Mouse (Mus musculus): ENCODE results near the gene Foxo3. TPM values are rescaled to one million over a fixed set of nuclear protein-coding genes. Genes with fewer than 3 reads are reported as not detected.

The Foxo3 gene
- polyA plus RNA-seq, 2 experiments, result 10.8 to 16.6 TPM

DNA sequence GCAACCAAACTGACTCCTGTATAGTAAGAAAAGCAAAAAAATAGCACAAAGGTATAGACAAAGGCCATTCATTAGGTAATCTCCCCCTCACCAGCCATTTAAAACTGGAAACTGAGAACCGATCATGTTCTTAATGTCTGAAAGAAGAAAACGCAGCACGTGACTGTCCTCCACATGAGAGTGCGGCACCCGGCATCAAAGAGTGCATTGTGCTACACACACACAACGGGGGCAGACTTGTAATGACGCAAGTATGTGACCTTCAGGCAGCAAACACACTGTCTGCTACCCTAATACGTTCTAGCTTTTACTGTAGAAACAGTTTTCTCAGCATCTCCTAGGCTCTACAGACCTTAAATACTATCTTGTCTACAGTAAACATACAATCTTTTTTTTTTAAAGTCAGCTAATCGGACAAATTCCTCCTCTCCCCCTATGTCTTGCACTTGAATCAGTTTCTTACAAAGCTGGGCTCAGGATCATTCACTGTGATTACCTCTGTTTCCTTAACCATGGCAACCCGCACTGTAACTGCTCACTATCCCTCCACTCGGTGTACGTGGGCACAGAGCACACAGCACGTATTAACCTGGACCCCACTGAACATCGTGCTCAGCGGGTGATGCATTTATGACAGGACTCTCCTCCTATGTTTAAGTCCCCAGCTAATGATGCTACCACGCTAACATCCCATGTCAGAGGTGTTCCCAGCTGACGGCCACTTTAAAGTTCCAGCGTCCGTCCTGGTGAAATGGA is 55.2 kb downstream of the Foxo3 start:
- no peak for ATAC-seq (ENCODE audit: low FRiP score, low read depth)
- H3K4me1 ChIP-seq (ENCODE audit: control insufficient read depth, insufficient read depth, low read length), result peaks cover 23% of the 10 kb centered on the region
- 72% methylated on average over 19 of the region's 19 CpGs for WGBS
- no peaks in the 10 kb centered on the region for H3K9me3 ChIP-seq (ENCODE audit: control insufficient read depth, low read length)
- no peak overlapping the region for H3K4me2 ChIP-seq (replicated peaks; ENCODE audit: low read depth, low read length, severe bottlenecking)
- TF ChIP-seq POLR2A (IDR thresholded peaks at IDR 0.05; ENCODE audit: borderline replicate concordance, extremely low read depth, insufficient read depth, insufficient read length), result no peak
- H3K9ac ChIP-seq (ENCODE audit: low read depth, low read length, severe bottlenecking), result no peak overlapping the region
- H3K4me3 ChIP-seq (replicated peaks; ENCODE audit: low read length), result no peak overlapping the region
- no peaks in the 10 kb centered on the region for H3K27me3 ChIP-seq (ENCODE audit: control insufficient read depth, insufficient read depth, low read length)
- H3K27ac ChIP-seq (replicated peaks; ENCODE audit: low read depth, low read length), result no peak overlapping the region
- no peaks in the 10 kb centered on the region for H3K36me3 ChIP-seq (ENCODE audit: control insufficient read depth, insufficient read depth, low read length)
- no peak for DNase-seq (ENCODE audit: low spot score)

GRCm38 (mm10) chr10:42220418-42220952 is 56.1 kb downstream of the Foxo3 start:
- H3K4me1 ChIP-seq (ENCODE audit: control insufficient read depth, insufficient read depth, low read length), result peaks cover 16% of the 10 kb centered on the region
- H3K9me3 ChIP-seq (ENCODE audit: control insufficient read depth, low read length), result no peaks in the 10 kb centered on the region
- H3K9ac ChIP-seq (ENCODE audit: low read depth, low read length, severe bottlenecking), result no peak overlapping the region
- no peaks in the 10 kb centered on the region for H3K27me3 ChIP-seq (ENCODE audit: control insufficient read depth, insufficient read depth, low read length)
- no peaks in the 10 kb centered on the region for H3K36me3 ChIP-seq (ENCODE audit: control insufficient read depth, insufficient read depth, low read length)
- 69% methylated on average over 5 of the region's 5 CpGs for WGBS
- H3K27ac ChIP-seq (replicated peaks; ENCODE audit: low read depth, low read length), result no peak overlapping the region
- no peak overlapping the region for H3K4me2 ChIP-seq (replicated peaks; ENCODE audit: low read depth, low read length, severe bottlenecking)
- TF ChIP-seq POLR2A (IDR thresholded peaks at IDR 0.05; ENCODE audit: borderline replicate concordance, extremely low read depth, insufficient read depth, insufficient read length), result no peak
- no peak overlapping the region for H3K4me3 ChIP-seq (replicated peaks; ENCODE audit: low read length)
- DNase-seq (ENCODE audit: low spot score), result no peak
- no peak for ATAC-seq (ENCODE audit: low FRiP score, low read depth)

DNA sequence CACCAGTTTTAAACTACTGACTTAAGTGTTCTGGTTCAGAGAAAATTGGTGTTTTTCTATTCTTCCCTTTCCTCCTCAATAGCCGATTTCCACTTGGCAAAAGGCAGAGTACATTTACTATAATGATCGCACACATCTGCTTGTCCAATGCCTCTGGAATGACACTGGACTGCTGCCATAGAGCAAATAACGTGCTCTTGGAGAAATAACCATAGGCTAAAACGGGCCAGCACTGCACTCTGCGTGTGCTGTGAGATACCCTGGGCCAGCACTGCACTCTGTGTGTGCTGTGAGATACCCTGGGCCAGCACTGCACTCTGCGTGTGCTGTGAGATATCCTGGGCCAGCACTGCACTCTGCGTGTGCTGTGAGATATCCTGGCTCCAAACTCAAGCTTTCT is 65.1 kb downstream of the Foxo3 start:
- Histone ChIP-seq H3K4me3 (replicated peaks; ENCODE audit: low read length) (no peak overlapping the region), H3K4me1 (ENCODE audit: control insufficient read depth, insufficient read depth, low read length) (peaks cover 28% of the 10 kb centered on the region), H3K27ac (replicated peaks; ENCODE audit: low read depth, low read length) (peak overlapping the region; percentile 59), H3K4me2 (replicated peaks; ENCODE audit: low read depth, low read length, severe bottlenecking) (no peak overlapping the region), H3K9ac (ENCODE audit: low read depth, low read length, severe bottlenecking) (no peak overlapping the region), H3K9me3 (ENCODE audit: control insufficient read depth, low read length) (no peaks in the 10 kb centered on the region), H3K27me3 (ENCODE audit: control insufficient read depth, insufficient read depth, low read length) (no peaks in the 10 kb centered on the region), H3K36me3 (ENCODE audit: control insufficient read depth, insufficient read depth, low read length) (no peaks in the 10 kb centered on the region)
- DNase-seq (ENCODE audit: low spot score), result peak; percentile 73
- WGBS, result 53% methylated on average over 7 of the region's 7 CpGs
- no peak for TF ChIP-seq POLR2A (IDR thresholded peaks at IDR 0.05; ENCODE audit: borderline replicate concordance, extremely low read depth, insufficient read depth, insufficient read length)
- ATAC-seq (ENCODE audit: low FRiP score, low read depth), result peak; percentile 42; the same call in 1 of the 2 replicates

DNA sequence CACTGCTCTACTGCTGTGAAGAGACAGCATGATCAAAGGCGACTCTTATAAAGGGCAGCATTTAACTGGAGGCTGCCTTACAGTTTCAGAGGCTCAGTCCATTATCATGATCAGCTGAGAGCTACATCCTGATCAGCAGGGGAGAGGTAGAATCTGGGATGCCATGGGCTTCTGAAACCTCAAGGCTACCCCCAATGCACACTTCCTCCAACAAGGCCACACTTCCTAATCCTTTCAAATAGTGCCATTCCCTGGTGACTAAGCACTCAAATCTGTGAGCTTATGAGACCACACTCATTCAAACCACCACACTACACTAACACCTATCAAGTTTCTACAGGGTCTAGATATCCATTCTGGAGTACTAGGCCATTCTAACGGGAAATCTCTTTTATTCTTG is 65.9 kb downstream of the Foxo3 start:
- H3K9ac ChIP-seq (ENCODE audit: low read depth, low read length, severe bottlenecking), result no peak overlapping the region
- peaks cover 28% of the 10 kb centered on the region for H3K4me1 ChIP-seq (ENCODE audit: control insufficient read depth, insufficient read depth, low read length)
- H3K4me3 ChIP-seq (replicated peaks; ENCODE audit: low read length), result no peak overlapping the region
- no peak overlapping the region for H3K27ac ChIP-seq (replicated peaks; ENCODE audit: low read depth, low read length)
- no peaks in the 10 kb centered on the region for H3K9me3 ChIP-seq (ENCODE audit: control insufficient read depth, low read length)
- H3K27me3 ChIP-seq (ENCODE audit: control insufficient read depth, insufficient read depth, low read length), result no peaks in the 10 kb centered on the region
- DNase-seq (ENCODE audit: low spot score) (no peak), ATAC-seq (ENCODE audit: low FRiP score, low read depth) (no peak)
- H3K36me3 ChIP-seq (ENCODE audit: control insufficient read depth, insufficient read depth, low read length), result no peaks in the 10 kb centered on the region
- no peak overlapping the region for H3K4me2 ChIP-seq (replicated peaks; ENCODE audit: low read depth, low read length, severe bottlenecking)
- no peak for TF ChIP-seq POLR2A (IDR thresholded peaks at IDR 0.05; ENCODE audit: borderline replicate concordance, extremely low read depth, insufficient read depth, insufficient read length)
- 58% methylated on average over 2 of the region's 2 CpGs for WGBS

GRCm38 (mm10) chr10:42209809-42210208 is 66.7 kb downstream of the Foxo3 start:
- Histone ChIP-seq H3K9ac (ENCODE audit: low read depth, low read length, severe bottlenecking) (no peak overlapping the region), H3K4me2 (replicated peaks; ENCODE audit: low read depth, low read length, severe bottlenecking) (no peak overlapping the region), H3K36me3 (ENCODE audit: control insufficient read depth, insufficient read depth, low read length) (no peaks in the 10 kb centered on the region), H3K27me3 (ENCODE audit: control insufficient read depth, insufficient read depth, low read length) (no peaks in the 10 kb centered on the region), H3K9me3 (ENCODE audit: control insufficient read depth, low read length) (no peaks in the 10 kb centered on the region), H3K27ac (replicated peaks; ENCODE audit: low read depth, low read length) (no peak overlapping the region), H3K4me3 (replicated peaks; ENCODE audit: low read length) (no peak overlapping the region), H3K4me1 (ENCODE audit: control insufficient read depth, insufficient read depth, low read length) (peaks cover 33% of the 10 kb centered on the region)
- DNase-seq (ENCODE audit: low spot score) (no peak), ATAC-seq (ENCODE audit: low FRiP score, low read depth) (no peak)
- 67% methylated on average over 6 of the region's 6 CpGs for WGBS
- no peak for TF ChIP-seq POLR2A (IDR thresholded peaks at IDR 0.05; ENCODE audit: borderline replicate concordance, extremely low read depth, insufficient read depth, insufficient read length)

Data from limb, embryonic 14.5 days (tissue).